Mouse (Mus musculus) midbrain, postnatal 0 days (tissue): Measurements from ENCODE around the gene Tmem274. TPM values are rescaled to one million over a fixed set of nuclear protein-coding genes. Genes with fewer than 3 reads are reported as not detected.

ENCODE experiments used
- ATAC-seq: fragments of 200-750 bp; cut with Nextera tagmentation; 2 replicates; pipeline ENCODE4 v1.8.0; 2017; ENCODE audit warnings: moderate number of reproducible peaks, mild to moderate bottlenecking, moderate TSS enrichment, moderate library complexity; ENCODE audit not compliant: low FRiP score
- DNase-seq: peaks from one replicate; pipeline ENCODE4 v3.0.0-alpha.2; 2015; ENCODE audit warnings: low spot score
- H3K27ac ChIP-seq: fragments of 300-500 bp; sonication (generic); 2 replicates; pipeline ENCODE4 v1.5.1; 2014; ENCODE audit warnings: low read depth, mild to moderate bottlenecking, low read length, mixed read lengths
- H3K27me3 ChIP-seq: fragments of 300-500 bp; sonication (generic); 2 replicates; pipeline ENCODE4 v1.6.1; 2014; ENCODE audit warnings: low read length, control low read depth, mixed read lengths; ENCODE audit not compliant: insufficient read depth
- H3K36me3 ChIP-seq: fragments of 300-500 bp; sonication (generic); 2 replicates; pipeline ENCODE4 v1.6.1; 2014; ENCODE audit warnings: low read length, control low read depth, mixed read lengths; ENCODE audit not compliant: insufficient read depth
- H3K4me1 ChIP-seq: fragments of 300-500 bp; sonication (generic); 2 replicates; pipeline ENCODE4 v1.6.1; 2014; ENCODE audit warnings: mild to moderate bottlenecking, control low read depth, antibody characterized with exemption, low read length, mixed read lengths; ENCODE audit not compliant: insufficient read depth
- H3K4me2 ChIP-seq: fragments of 300-500 bp; sonication (generic); 2 replicates; pipeline ENCODE4 v1.6.1; 2014; ENCODE audit warnings: low read depth, mild to moderate bottlenecking, low read length, mixed read lengths; ENCODE audit not compliant: poor library complexity, severe bottlenecking
- H3K4me3 ChIP-seq: fragments of 300-500 bp; sonication (generic); 2 replicates; pipeline ENCODE4 v1.5.1; 2014; ENCODE audit warnings: low read depth, mild to moderate bottlenecking, low read length, moderate library complexity
- H3K9ac ChIP-seq: fragments of 300-500 bp; sonication (generic); replicated peaks from 2 replicates; pipeline ENCODE4 v1.6.1; 2014; ENCODE audit warnings: mild to moderate bottlenecking, low read length, moderate library complexity, mixed read lengths; ENCODE audit not compliant: poor library complexity, severe bottlenecking
- H3K9me3 ChIP-seq: fragments of 300-500 bp; sonication (generic); 2 replicates; pipeline ENCODE4 v1.6.1; 2016; ENCODE audit warnings: low read length, control low read depth
- CTCF ChIP-seq: IDR thresholded peaks from 2 replicates; pipeline ENCODE4 v1.5.1; 2016; ENCODE audit warnings: antibody characterized with exemption, mild to moderate bottlenecking
- WGBS: fragments of 180-500 bp; shearing (Covaris S2); extraction: QIAGEN DNeasy Blood & Tissue Kit; methylation state at CpG from one replicate; pipeline ENCODE4 v1.1.7; 2014; 5-methylcytosine and 5-hydroxymethylcytosine counted together
- polyA plus RNA-seq: library from polyadenylated mRNA; unstranded; fragments of >200 nt; fragmentation: Nextera tagmentation; extraction: Ambion mirVana; gene quantifications from 2 replicates; pipeline ENCODE4 v1.2.1, GENCODE M21; 2015
- total RNA-seq: library from RNA; depleted of rRNA; stranded (reverse); fragments of >200 nt; gene quantifications from 2 replicates; pipeline ENCODE4 v1.2.3, GENCODE M21; 2014

The Tmem274 gene
- total and polyA plus RNA-seq, 2 experiments from 2014 or later, result not detected

DNA sequence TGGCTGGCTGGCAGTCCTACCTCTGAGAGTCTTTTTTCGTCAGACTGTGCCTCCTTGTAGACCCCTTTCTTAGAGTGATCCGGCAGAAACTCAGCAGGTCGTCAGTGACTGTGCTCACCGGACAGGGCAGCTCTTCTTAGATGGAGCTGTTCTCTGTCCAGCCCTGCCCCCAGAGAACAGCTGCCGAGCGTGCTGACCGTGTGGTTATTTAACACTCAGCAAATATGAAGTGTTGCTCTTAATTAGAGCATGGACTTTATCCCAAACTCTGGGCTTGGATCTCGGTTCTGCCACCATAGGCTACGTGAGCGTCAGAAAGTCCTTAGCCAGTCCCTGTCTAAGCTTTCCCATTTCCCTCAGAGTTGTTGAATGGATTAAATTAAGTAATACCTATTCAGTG is 44.1 kb downstream of the Tmem274 start:
- Histone ChIP-seq H3K4me2 (no peak overlapping the region), H3K9me3 (no peaks in the 10 kb centered on the region), H3K4me3 (no peak overlapping the region), H3K9ac (no peak overlapping the region), H3K4me1 (peaks cover 13% of the 10 kb centered on the region; the same call in 1 of the 2 replicates), H3K27me3 (no peaks in the 10 kb centered on the region), H3K27ac (no peak overlapping the region), H3K36me3 (0 out of 2 replicates have a peak, but pooled peaks cover 4% of the 10 kb centered on the region)
- no peak for TF ChIP-seq CTCF
- ATAC-seq, result no peak
- 71% methylated on average over 10 of the region's 10 CpGs for WGBS
- DNase-seq, result no peak

DNA sequence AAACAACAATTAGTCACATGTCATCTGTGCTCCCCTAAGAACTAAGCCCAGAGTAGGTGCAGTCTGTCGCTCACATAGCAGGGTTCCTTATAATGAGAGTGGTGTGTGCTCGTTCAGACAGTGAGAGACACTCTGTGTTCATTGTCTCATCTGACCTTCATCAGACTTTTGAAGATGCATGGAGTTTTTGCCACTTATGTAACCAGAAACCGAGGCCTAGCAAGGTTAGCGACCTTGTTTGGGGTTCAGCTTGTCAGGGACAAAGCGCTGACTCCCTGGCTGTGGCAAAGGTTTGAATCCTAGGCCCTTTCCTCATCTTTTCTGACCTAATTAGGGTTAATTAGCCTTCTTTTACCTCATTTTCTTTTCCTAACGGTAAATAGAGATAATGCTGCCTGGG is 46.8 kb downstream of the Tmem274 start:
- peaks cover 13% of the 10 kb centered on the region; the same call in 1 of the 2 replicates for H3K4me1 ChIP-seq
- ATAC-seq, result no peak
- no peak overlapping the region for H3K27ac ChIP-seq
- no peak for TF ChIP-seq CTCF
- H3K36me3 ChIP-seq, result 0 out of 2 replicates have a peak, but pooled peaks cover 4% of the 10 kb centered on the region
- no peak for DNase-seq
- no peaks in the 10 kb centered on the region for H3K27me3 ChIP-seq
- no peak overlapping the region for H3K4me3 ChIP-seq
- H3K4me2 ChIP-seq, result no peak overlapping the region
- H3K9me3 ChIP-seq, result no peaks in the 10 kb centered on the region
- WGBS, result 81% methylated on average over 6 of the region's 6 CpGs
- H3K9ac ChIP-seq, result no peak overlapping the region

DNA sequence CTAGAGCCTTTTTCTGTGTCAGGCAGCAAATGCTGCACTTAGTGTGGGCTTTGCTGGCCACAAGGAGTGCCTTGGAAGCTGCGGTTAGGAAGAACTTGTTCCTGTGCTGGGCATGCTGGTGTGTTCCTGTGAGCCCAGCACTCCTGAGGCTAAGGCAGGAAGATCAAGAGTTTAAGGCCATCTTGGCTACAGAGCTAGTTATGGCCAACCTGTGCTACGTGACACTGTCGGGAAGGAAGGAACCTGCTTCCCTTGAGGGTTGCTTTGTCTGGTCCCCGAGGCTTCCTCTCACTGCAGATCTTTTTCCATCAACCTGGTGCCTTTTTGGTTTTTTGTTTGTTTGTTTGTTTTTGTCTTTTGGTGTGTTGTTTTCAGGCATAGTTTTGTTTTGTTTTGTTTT is 48.0 kb downstream of the Tmem274 start:
- Histone ChIP-seq H3K27ac (no peak overlapping the region), H3K4me1 (peaks cover 10% of the 10 kb centered on the region; the same call in 1 of the 2 replicates), H3K4me3 (no peak overlapping the region), H3K27me3 (no peaks in the 10 kb centered on the region), H3K36me3 (0 out of 2 replicates have a peak, but pooled peaks cover 4% of the 10 kb centered on the region), H3K9me3 (no peaks in the 10 kb centered on the region), H3K4me2 (no peak overlapping the region), H3K9ac (no peak overlapping the region)
- no peak for DNase-seq
- no peak for ATAC-seq
- TF ChIP-seq CTCF, result no peak
- 92% methylated on average over 4 of the region's 4 CpGs for WGBS

DNA sequence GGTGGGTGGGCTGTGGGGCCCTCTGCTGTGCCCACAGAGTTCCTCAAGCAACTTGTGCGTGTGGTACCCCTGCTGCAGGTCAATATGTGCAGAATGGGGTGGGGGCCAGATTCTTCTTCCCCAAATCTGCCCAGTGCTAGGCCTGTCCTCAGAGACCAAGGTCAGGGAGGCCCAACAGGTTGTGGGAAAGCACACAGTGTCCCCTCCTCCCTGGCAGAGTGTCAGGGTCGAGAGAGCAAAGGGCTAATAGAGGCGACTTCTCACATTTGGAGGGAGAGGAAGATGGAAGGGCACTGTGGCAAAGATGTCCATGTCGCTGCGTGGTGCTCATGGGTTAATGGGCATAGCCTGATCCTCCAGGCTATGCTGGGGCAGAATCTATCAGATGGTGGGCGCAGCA is 48.6 kb downstream of the Tmem274 start:
- 78% methylated on average over 6 of the region's 6 CpGs for WGBS
- no peak overlapping the region for H3K4me3 ChIP-seq
- H3K4me2 ChIP-seq, result no peak overlapping the region
- no peaks in the 10 kb centered on the region for H3K9me3 ChIP-seq
- no peak for TF ChIP-seq CTCF
- H3K36me3 ChIP-seq, result 0 out of 2 replicates have a peak, but pooled peaks cover 4% of the 10 kb centered on the region
- H3K9ac ChIP-seq, result no peak overlapping the region
- H3K4me1 ChIP-seq, result 0 out of 2 replicates have a peak, but pooled peaks cover 6% of the 10 kb centered on the region
- no peak for DNase-seq
- H3K27me3 ChIP-seq, result no peaks in the 10 kb centered on the region
- no peak for ATAC-seq
- no peak overlapping the region for H3K27ac ChIP-seq

DNA sequence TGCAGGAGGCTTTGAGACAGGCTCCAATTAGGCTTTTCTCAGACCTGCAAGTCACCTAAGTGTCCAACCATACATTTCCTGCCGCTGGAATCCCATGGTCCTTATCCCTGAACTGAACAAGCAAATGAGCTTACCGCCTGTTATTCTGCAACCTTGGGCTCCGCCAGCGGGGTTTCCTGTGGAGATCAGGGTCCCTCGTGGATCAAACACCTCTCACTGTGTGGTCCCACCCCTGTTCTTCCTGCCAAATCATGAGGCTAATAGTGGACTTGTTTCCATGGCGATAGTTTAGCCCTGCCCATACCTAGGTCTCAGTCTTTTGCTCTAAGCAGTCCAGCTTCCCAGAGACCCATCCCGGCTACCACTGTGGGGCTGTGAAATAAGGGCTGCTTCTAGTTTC is 49.2 kb downstream of the Tmem274 start:
- ATAC-seq, result no peak
- Histone ChIP-seq H3K9ac (no peak overlapping the region), H3K4me3 (no peak overlapping the region), H3K27me3 (no peaks in the 10 kb centered on the region), H3K36me3 (0 out of 2 replicates have a peak, but pooled peaks cover 4% of the 10 kb centered on the region), H3K4me1 (0 out of 2 replicates have a peak, but pooled peaks cover 6% of the 10 kb centered on the region), H3K9me3 (no peaks in the 10 kb centered on the region), H3K27ac (no peak overlapping the region), H3K4me2 (no peak overlapping the region)
- TF ChIP-seq CTCF, result no peak
- DNase-seq, result no peak
- 30% methylated on average over 7 of the region's 7 CpGs for WGBS

DNA sequence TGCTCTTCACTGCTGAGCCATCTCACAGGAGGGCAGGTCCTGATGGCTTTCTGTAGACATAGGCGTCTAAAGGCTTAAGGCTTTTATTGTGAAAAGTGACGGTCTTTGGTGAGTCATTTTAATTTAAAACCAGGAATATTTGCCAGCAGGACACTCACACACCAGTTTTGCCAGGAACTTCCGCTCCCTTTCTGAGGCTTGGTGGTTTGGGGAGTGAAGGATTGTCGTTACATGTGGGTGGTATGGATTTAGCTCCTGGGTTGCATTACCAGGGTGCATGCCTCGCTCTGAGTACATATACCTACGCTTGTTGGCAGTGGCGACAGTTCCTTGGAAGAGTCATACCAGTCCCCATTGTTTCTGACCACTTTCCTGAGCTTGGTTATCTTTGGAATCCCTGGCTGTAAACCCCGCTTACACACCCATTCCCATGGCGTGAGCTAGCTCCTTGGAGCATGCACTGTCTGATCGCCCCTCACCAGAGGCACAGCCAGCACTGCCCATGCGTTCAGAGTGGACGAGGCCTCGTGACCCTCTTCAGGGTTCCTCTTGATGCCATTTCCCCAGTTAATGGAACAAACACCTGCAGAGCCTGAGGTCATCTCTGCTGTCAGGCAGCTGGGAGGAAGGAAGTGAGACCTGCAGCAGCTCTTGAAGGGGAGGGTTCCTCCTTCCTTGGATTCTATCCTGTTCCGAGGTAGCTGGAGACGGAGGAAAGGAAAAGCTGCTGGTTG is 50.6 kb downstream of the Tmem274 start:
- Histone ChIP-seq H3K27ac (no peak overlapping the region; the same call in 1 of the 2 replicates), H3K4me3 (no peak overlapping the region), H3K9me3 (no peaks in the 10 kb centered on the region), H3K4me2 (no peak overlapping the region), H3K4me1 (0 out of 2 replicates have a peak, but pooled peaks cover 4% of the 10 kb centered on the region), H3K36me3 (0 out of 2 replicates have a peak, but pooled peaks cover 4% of the 10 kb centered on the region), H3K9ac (no peak overlapping the region), H3K27me3 (no peaks in the 10 kb centered on the region)
- TF ChIP-seq CTCF, result no peak
- DNase-seq (no peak), ATAC-seq (no peak)
- WGBS, result 84% methylated on average over 15 of the region's 15 CpGs
